Mouse (Mus musculus) thymus, adult 2 months (tissue): ENCODE data around the gene Pigm.

Experiments
- CTCF ChIP-seq: fragments of 200-500 bp; IDR thresholded peaks from 2 replicates; pipeline ENCODE4 v1.5.1; 2012; ENCODE audit warnings: mild to moderate bottlenecking, control low read depth, low read length, moderate library complexity, borderline replicate concordance; ENCODE audit not compliant: control insufficient read depth, poor library complexity, insufficient read depth; ENCODE audit errors: extremely low read depth
- POLR2A ChIP-seq: fragments of 200-500 bp; IDR thresholded peaks from 2 replicates; pipeline ENCODE4 v1.6.1; 2012; ENCODE audit warnings: mild to moderate bottlenecking, low read length, control low read depth, moderate library complexity; ENCODE audit not compliant: control insufficient read depth, poor library complexity, insufficient read depth; ENCODE audit errors: extremely low read depth

DNA sequence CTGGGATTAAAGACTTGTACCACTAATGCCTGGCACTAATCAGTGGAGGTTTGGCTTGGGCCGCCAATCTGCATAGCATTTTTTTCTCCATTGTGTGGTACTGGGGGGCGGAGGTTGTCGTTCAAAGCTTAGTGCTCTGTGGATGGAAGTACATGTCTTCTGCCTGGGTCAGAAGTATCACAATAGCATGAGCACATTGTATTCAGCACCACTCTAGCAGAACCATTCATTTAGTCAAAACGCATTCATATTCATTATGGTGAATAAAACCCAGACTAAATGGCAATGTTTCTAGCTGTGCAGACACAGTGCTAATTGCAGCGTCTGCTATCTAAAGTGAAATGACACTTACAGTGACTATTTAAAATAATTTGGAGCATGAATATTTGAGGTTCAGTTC, 10.9 kb downstream of the Pigm start:
- TF ChIP-seq CTCF (no peak), POLR2A (no peak)
